Mouse (Mus musculus) left cerebral cortex, adult 2 months (tissue): ENCODE data around the gene Evpl. TPM values are rescaled to one million over a fixed set of nuclear protein-coding genes. Genes with fewer than 3 reads are reported as not detected.

Experiments used
- DNase-seq, 2 experiments: peaks; one replicate each; pipeline ENCODE4 v3.0.0; 2021 to 2022; ENCODE audit warnings: low spot score in 2 of 2, mixed read lengths in 1 of 2; ENCODE audit errors: extremely low spot score in 1 of 2
- H3K27ac ChIP-seq: fragments of 200-600 bp; 2 replicates; pipeline ENCODE4 v1.8.1; 2022
- H3K4me3 ChIP-seq: fragments of 200-600 bp; 2 replicates; pipeline ENCODE4 v1.8.1; 2022
- CTCF ChIP-seq: fragments of 200-600 bp; IDR thresholded peaks from 2 replicates; pipeline ENCODE4 v1.8.1; 2022; ENCODE audit warnings: antibody characterized with exemption, mild to moderate bottlenecking, moderate library complexity
- intact Hi-C: fragments of 180-260 bp; cut with DNase I; formaldehyde crosslinking; loops from one replicate; pipeline ENCODE4 v1.15.1; 2025
- total RNA-seq, 2 experiments: library from RNA; stranded (reverse); gene quantifications; 2 replicates each; pipeline ENCODE4 v1.2.3; 2021

Gene Evpl
- total RNA-seq, 2 experiments from 2014 or later = 1.4 to 1.5 TPM

DNA sequence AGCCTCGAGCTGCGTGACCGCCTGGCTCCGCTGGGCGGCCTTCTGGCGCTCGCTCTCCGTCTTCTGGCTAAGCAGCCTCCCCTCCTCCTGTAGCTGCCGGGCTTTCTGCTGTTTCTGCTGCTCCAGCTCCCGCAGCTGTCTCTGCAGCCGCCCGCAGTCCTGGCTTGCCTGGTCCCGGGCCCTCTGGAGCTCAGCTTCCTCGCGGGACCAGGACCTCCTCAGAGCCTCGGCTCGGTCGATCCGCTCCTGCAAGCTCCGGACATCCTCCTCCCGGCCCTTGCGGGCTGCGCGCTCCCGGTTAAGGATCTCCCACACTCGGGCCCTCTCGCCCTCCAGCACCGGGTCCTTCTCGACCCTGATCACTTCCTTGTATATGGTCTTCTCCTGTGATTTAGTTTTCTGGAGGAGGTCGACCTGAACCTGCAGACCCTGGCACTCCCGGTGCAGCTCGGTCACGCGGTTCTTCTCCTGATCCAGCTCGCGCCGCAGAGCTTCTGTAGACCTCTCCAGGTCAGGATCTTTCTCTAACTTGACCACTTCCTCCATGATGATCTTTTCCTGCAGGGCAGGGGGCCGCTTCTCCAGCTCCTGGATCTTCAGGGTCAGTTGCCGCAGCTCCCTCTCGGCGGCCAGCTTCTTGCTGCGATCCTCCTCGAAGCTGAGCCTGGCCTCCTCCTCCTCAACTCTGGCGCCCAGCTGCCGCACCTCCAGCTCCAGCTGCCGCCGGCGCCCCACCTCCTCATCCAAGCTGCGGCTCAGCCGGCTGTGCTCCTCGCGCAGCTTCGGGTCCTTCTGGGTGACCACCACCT, 15.7 kb downstream of the Evpl start:
- no peak overlapping the region for H3K27ac ChIP-seq
- intact Hi-C loops = loop anchor here (2.0 to 5.0 kb wide), 2 partner anchors 83 to 135 kb away; partner anchors contain the start of genes Mrpl38 and Wbp2
- peak overlapping the region; percentile 35 for H3K4me3 ChIP-seq
- DNase-seq = peak in 1 of 2 experiments; percentile 33
- TF ChIP-seq CTCF = no peak; the same call in none of the 2 replicates

DNA sequence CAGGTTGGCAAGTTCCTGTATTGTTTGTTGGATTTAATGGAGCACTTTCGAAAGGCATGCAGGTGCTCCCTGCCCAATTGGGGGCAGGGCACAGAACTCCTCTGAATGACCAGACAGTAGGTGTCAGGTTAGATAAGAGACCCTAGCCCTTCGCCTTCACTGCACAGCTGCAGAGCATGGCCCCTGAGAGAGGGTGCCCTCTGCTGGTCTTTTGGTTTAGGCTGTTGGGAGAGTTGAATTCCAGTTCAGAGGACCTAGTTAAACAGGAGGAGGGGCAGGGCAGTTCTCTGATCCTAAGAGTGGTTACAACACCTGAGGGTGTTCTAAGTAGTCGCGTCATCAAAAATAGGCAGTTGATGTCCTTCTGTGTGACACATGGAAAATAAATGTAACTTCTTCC, 18.0 kb downstream of the Evpl start:
- no peak overlapping the region for H3K4me3 ChIP-seq
- DNase-seq = peak in 1 of 2 experiments; percentile 55
- TF ChIP-seq CTCF = peak; percentile 70
- intact Hi-C loops = loop anchor here (5.0 kb wide), 1 partner anchor 133 kb away; the partner anchor contains the start of gene Wbp2
- no peak overlapping the region for H3K27ac ChIP-seq

DNA sequence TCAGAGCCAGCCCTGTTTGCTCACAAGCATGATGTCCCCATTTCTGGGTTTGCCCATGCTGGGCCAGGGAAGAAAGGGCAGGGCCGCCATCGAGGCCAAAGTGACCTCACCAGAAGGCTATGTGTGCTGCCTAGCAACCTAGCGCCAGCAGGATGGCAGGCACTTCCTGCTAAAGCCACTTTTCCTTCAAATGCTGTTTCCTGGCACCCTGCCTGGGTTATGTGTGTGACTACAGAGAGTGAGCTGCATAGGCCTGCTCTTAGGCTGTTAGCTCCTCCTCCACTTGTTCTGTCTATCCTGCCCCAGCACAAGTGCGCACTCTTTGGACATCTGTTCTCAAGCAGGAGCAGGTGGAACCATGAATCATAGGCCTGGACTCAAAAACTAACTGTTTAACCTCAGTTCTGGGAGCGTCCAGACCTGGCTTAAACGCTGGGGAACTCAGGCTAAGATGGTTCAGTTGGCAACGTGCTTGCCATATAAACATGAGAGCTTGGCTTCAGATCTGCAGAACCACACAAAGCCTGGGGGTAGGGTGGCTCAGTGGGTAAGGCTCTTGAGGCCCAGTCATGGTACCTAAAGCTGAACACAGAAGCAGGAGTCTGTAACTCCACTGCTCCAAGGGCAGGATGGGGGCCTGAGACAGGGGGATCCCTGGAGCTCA, 19.0 kb downstream of the Evpl start:
- intact Hi-C loops = no loop called here
- H3K27ac ChIP-seq = peak overlapping the region; percentile 84
- no peak for TF ChIP-seq CTCF
- H3K4me3 ChIP-seq = no peak overlapping the region
- DNase-seq = peak; percentile 70 to 75

DNA sequence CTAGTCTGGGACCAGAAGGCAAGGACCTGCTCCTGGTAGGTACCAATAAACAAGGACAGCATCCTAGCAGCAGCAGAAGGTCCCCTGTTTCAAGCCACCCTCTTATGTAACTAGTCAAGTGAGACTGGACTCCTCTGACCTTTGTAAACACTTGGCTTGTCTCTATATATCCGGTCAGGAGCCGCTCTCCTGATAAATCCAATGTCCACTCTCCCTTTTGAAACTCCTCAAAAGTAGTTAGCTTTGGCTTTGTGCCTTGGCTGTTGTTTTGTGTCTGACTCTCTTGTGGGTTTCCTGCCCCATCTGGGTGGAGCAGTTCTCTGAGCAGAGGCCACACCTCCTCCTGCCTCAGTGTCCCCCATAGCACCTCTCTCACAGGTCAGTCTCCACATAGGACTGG, 19.6 kb downstream of the Evpl start:
- intact Hi-C loops = no loop called here
- Histone ChIP-seq H3K4me3 (no peak overlapping the region), H3K27ac (peak overlapping the region; percentile 84)
- DNase-seq = no peak
- no peak for TF ChIP-seq CTCF

DNA sequence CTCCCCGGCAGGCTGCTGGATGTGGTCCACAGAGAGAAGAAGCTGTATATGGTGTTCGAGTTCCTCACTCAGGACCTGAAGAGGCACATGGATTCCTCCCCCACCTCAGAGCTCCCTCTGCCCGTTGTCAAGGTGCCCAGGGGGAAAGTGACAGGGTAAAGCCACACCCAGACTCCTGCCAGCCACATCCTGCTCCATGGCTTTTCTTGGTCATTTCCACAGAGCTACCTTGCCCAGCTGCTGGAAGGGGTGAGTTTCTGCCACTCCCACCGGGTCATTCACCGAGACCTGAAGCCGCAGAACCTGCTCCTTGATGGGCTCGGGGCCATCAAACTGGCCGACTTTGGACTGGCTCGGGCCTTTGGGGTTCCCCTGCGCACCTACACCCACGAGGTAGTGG, 21.3 kb downstream of the Evpl start:
- intact Hi-C loops = no loop called here
- DNase-seq = no peak
- no peak for TF ChIP-seq CTCF
- Histone ChIP-seq H3K27ac (no peak overlapping the region), H3K4me3 (no peak overlapping the region)

DNA sequence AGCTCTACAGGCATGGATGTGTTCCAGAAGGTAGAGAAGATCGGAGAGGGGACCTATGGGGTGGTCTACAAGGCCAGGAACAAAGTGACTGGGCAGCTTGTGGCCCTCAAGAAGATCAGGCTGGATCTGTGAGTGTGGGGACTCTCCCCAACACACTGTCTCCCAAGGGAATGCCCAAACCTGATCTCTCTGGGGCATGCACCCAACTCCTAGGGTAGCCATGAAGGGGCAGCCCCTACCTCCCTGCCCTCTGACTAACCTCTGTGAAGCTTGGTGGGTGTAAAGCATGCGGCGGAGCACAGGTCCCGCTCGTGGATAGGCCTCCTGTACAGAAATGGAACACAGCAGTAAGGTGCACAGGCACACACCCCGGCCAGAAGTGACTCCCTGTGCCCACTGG, 21.9 kb downstream of the Evpl start:
- Histone ChIP-seq H3K4me3 (no peak overlapping the region), H3K27ac (no peak overlapping the region)
- intact Hi-C loops = no loop called here
- TF ChIP-seq CTCF = no peak
- no peak for DNase-seq

DNA sequence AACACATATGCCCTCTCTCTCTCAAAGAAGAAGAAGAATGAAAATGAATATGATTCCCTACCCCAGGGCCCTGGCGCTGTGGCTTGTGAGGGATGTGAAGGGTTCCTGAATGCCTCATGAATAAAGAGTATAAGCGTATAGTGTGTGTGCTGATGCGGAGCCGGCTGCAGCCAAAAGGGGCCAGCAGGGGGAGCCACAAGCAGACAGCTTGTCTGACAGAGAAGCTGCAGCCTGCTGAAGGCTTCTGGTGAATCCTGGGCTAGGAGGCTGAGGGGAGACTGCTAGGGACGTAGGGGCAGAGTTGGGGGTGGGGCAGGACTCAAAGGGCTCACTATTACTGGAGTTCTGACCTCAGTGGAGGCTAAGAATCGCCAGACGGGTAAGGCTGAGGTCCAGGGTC, 22.7 kb downstream of the Evpl start:
- no peak for DNase-seq
- intact Hi-C loops = no loop called here
- peak; percentile 28 for TF ChIP-seq CTCF
- no peak overlapping the region for H3K27ac ChIP-seq
- H3K4me3 ChIP-seq = no peak overlapping the region

DNA sequence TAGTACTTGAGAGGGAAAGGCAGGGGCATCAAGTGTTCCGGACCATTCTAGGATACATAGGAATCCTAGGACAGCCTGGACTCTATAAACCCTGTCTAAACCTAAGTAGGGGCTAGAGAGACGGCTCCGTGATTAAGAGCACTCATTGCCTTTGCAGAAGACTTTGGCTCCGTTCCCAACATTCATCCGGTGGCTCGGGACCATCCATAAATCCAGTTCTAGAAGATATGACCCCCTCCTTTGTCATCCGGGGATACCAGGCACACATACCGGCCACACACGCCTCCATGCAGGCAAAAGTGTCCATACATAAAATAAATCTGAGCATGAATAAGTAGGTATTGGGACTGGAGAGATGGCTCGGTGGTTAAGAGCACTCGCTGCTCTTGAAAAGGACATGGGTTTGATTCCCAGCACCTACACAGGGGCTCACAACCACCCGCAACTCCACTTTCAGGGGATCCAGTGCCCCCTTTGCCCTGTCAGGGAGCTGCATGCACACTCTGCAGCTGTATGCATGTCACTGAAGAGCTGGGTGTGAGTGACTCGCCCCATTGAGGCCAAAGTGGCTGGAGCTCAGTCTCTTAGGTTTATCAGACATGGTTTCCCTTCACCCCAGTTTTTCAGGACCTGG, 23.9 kb downstream of the Evpl start:
- intact Hi-C loops = no loop called here
- no peak for TF ChIP-seq CTCF
- Histone ChIP-seq H3K4me3 (no peak overlapping the region), H3K27ac (no peak overlapping the region)
- DNase-seq = no peak

DNA sequence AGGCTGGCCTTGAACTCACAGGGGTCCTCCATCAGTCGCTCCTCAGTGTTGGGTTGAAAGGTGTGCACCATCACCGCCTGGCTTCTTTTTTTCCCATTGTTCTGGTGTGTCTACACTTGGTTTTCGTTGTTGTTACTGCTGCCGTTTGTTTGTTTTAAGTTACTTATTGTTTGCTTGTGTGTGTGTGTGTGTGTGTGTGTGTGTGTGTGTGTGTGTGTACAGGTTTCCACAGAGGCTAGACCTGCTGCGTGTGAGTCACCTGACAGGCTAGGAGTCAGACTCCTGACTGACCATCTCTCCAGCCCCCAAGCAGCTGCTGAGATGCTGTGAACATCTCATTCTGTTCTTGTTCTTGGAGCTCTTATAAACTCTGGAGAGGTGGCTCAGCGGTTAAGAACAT, 25.0 kb downstream of the Evpl start:
- TF ChIP-seq CTCF = no peak
- no peak for DNase-seq
- no peak overlapping the region for H3K4me3 ChIP-seq
- no peak overlapping the region for H3K27ac ChIP-seq
- intact Hi-C loops = no loop called here

DNA sequence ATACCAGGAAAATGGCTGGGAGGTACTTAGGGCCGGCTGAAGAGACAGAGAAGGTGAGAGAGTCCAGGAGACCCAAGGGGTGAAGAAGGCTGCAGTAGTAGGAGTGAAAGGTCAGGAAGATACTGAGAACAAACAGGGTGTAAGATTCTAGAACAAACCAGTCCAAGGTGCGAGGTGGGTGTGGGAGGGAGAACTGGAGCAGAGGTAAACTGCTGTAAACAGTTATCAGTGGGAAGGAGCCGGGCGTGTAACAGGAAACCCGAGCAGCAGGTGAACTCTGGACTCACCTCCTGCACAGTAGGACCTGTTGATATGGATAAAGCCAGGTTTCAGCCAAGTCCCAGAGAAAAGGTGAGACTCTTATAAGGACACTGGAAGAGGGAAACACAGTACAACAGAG, 27.2 kb downstream of the Evpl start:
- no peak for TF ChIP-seq CTCF
- DNase-seq = no peak
- H3K27ac ChIP-seq = no peak overlapping the region
- no peak overlapping the region for H3K4me3 ChIP-seq
- intact Hi-C loops = no loop called here

DNA sequence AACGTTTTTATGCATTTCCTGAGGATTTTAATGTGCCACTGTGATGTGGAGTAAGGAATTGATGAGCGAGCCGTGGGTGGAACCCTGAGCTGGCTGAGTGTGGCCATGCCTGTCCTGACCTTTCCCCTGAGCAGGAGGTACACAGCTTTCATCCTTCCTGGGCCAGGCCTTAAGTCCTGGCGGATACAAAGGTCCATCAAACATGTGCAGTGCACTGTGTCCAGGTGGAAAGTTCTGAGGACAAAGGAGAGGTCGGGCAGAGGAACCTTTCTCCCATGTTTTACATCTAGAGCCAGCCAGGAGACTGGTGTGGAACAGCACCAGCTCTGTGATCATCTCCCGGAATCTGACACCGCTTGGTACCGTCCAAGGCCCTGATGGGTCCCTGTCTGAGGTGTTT, 28.6 kb downstream of the Evpl start:
- intact Hi-C loops = no loop called here
- TF ChIP-seq CTCF = no peak
- DNase-seq = no peak
- H3K27ac ChIP-seq = no peak overlapping the region
- H3K4me3 ChIP-seq = no peak overlapping the region

DNA sequence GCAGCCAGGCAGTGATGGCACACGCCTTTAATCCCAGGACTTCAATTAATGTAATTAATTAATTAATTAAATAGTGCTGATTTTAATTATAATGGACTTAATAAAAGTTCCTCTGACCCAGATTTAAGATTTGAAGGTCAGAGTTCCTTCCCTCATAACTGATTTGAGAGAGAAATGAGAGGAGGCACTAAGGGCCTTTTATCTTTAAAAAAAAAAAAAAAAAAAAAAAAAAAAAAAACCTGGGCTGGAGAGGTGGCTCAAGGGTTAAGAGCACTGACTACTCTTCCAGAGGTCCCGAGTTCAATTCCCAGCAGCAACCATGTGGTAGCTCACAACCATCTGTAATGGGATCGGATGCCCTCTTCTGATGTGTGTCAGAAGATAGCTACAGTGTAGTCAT, 29.2 kb downstream of the Evpl start:
- Histone ChIP-seq H3K4me3 (no peak overlapping the region), H3K27ac (no peak overlapping the region)
- no peak for TF ChIP-seq CTCF
- intact Hi-C loops = no loop called here
- no peak for DNase-seq
